Mouse (Mus musculus) cerebellum, postnatal 25 days (tissue): ENCODE data around the gene Rad23b.
"Not testable (repeated sequence)": the region's sequence is repeated elsewhere in the genome, so short reads cannot be mapped to it uniquely, and the experiment has no call there.

ENCODE experiments used
- DNase-seq, 2 experiments: peaks; one replicate each; pipeline ENCODE4 v3.0.0; 2021; ENCODE audit warnings: mixed read lengths in 2 of 2

The Rad23b gene

GRCm38 (mm10) chr4:55355845-55356244 lies 6.0 kb downstream of the Rad23b start:
- DNase-seq, result no peak

DNA sequence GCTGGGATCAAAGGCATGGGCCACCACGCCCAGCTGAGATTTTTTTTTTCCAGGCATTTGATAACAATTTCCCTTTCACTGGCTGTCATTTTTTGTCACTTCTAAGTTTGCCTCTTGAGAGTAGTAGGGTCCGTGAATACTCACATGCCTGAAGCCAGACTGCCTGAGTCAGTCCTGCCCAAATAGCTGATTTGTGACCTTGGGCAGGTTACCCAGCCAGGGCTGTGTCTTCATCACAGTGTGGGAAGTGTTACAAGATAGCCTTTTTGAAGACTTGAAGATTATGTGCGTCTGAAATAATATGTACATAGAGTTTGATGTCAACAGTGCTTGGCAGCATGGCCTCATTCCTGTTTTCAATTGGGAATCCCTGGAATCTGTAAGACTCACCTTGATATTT lies 6.9 kb downstream of the Rad23b start:
- no peak for DNase-seq

- DNase-seq, result no peak
These were observed 14.0 kb downstream of the Rad23b start for GRCm38 (mm10) chr4:55363866-55364265.

GRCm38 (mm10) chr4:55364374-55364773 lies 14.5 kb downstream of the Rad23b start:
- no peak for DNase-seq

DNA sequence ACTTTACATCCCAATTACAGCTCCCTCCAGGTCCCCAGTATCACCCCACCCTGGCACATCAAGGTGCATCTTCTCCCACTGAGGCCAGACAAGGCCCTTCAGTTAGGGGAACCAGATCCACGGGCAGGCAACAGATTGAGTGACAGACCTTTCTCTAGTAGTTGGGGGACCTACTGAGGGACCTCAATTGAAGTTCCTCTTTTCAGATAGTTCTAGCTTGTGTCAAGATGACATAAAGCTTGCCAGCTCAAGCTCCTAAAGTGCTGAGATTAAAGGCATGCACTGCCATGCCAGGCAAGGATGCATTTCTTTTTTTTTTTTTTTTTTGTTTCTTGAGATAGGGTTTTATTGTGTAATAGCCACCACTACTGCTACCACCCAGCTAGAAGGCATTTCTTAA lies 16.2 kb downstream of the Rad23b start:
- DNase-seq, result no peak

GRCm38 (mm10) chr4:55370127-55370526 lies 20.3 kb downstream of the Rad23b start:
- DNase-seq, result no peak

GRCm38 (mm10) chr4:55371355-55371754 lies 21.5 kb downstream of the Rad23b start:
- DNase-seq, result no peak

DNA sequence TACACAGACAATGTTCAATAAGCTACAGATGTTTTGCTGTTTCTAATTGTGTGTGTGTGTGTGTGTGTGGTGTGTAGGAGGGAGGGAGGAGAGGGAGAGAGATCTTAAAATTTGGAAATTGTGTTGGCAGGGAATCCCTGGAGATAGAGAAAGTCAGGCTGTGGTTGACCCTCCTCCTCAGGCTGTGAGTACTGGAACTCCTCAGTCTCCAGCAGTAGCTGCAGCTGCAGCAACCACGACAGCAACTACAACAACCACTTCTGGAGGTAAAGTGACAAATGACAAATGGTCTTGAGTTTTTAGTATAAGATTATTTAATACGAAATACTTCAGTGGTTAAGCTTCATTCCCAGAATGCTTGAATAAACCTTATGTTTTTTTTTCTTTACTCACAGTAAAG lies 32.5 kb downstream of the Rad23b start:
- DNase-seq, result no peak

DNA sequence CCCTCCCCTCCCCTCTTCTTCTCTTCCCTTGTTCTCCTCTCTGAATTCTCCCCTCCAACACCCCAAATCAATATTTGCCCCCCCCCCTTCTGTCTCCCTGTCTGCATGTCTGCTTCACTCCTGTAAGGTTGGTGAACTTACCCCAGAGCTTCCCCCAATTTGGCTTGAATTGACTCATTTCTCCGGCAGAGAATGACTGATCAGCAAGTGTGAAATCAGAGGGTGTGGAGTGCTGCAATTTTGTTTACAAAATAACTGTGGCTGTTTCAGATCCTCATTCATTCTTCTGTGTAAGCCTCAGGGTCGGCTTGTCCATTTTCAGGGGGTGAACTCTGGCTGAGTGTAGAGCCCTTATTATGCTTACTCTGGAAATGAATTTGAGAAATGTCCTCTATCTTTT lies 36.9 kb downstream of the Rad23b start:
- DNase-seq, result no peak

GRCm38 (mm10) chr4:55391480-55391879 lies 41.6 kb downstream of the Rad23b start:
- DNase-seq, result no peak

DNA sequence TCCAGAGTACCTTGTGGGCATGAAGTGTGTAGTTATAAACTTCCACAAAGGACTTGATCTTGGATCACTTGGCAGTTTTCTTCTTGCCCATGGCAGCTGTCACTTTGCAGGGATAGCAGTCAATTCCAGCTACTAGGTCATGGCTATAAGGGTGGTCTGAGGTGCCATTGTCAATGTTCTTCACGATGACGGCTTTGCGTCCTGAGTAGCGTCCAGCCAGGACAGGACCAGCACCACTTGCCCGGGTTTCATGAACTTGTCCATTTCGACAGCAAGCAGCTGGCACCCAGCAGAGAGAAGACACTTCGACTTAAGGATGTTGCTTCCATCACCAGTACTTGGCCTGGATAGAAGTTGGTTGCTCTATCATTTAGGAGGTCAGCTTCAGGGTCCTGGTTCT lies 42.6 kb downstream of the Rad23b start:
- DNase-seq, result no peak

DNA sequence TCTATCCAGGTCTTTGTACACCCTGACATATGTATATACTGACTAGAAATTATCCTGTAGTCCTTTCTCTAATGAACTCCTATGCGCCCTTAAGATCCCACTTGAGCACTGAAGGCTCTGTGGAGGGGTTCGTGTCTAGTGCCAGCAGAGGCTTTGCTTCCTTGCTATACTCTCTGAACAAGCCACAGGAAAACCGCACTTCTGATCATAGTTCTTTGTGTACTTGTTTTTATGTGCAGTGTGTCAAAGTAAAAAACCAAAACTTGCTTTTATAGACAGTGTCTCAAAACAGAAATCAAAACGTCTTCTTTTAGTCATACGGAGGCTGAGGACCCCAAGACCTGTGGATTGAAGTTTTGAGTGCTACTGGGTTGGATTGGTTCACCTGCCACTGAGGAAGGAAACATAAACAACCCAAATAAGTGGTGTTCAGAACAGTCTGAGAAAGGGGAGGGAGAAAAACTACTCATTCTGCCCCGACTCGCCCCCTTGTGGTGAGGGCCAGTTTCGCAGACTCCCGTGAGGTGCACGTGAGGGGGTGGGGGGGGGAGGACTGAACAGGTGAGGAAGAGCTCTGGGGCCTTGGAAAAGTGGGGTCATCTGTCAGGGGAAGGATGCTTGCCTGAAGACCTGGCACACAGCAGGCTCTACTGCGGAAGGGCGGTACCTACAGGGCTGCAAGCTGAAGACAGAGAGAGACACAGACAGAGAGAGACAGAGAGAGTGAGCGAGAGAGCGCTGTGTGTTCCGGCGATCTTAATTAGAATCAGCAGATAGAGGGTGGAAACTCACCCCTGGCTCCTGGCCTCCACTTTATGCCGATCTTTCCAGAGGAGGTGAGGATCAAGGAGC lies 48.3 kb downstream of the Rad23b start:
- peak; percentile 20 to 57 for DNase-seq

DNA sequence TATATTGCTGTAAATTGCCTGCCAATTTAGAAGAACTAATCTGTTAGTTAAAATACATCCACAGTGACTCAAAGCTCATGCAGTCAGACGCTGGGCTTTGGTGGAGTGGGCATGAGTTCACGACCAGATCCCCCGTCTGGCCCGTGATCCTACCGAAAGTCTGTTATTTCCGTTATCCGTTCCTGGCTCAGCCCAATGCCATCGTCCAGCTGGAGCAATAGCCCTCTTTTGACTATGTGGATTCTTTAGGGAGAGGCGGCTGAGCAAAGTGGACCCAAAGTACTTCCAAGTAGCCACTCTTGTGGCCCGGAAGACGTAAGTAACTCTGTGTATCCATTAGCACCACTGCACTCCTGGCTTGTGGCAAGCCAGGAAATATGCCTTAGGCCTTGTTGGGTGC lies 49.1 kb downstream of the Rad23b start:
- DNase-seq, result no peak

GRCm38 (mm10) chr4:55405329-55405728 lies 55.5 kb downstream of the Rad23b start:
- no peak for DNase-seq

DNA sequence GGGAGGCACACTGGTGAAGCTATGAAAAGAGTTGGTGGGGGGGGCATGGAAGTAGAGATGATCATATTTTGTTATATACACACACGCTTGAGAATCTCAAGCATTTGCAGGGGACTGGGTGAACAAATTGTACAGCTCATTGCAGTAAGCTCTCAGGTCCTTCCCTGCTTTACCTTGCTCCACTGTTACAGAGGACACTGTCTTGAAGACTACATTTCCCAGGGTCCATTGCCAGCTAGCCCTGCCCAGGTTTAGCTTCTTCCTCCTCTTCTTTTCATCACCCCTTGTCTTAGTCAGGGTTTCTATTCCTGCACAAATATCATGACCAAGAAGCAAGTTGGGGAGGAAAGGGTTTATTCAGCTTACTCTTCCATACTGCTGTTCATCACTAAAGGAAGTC lies 56.7 kb downstream of the Rad23b start:
- no peak for DNase-seq

- no peak for DNase-seq
These were observed 58.2 kb downstream of the Rad23b start for GRCm38 (mm10) chr4:55408081-55408480.

- no peak for DNase-seq
These were observed 59.2 kb downstream of the Rad23b start for GRCm38 (mm10) chr4:55409025-55409424.

- not testable (repeated sequence) for DNase-seq
These were observed 59.9 kb downstream of the Rad23b start for GRCm38 (mm10) chr4:55409578-55410224.

GRCm38 (mm10) chr4:55415864-55416263 lies 66.0 kb downstream of the Rad23b start:
- DNase-seq, result no peak

GRCm38 (mm10) chr4:55426250-55426649 lies 76.4 kb downstream of the Rad23b start:
- no peak for DNase-seq
